Mouse (Mus musculus) CH12.LX (cell line): Measurements from ENCODE around the gene Rab1a. TPM values are rescaled to one million over a fixed set of nuclear protein-coding genes. Genes with fewer than 3 reads are reported as not detected.

Source experiments
- DNase-seq: peaks from one replicate; pipeline ENCODE4 v3.0.0-alpha.2; 2013; ENCODE audit errors: extremely low read depth
- H3K27ac ChIP-seq: 2 replicates; pipeline ENCODE4 v1.5.1; 2012; ENCODE audit warnings: low read depth, mild to moderate bottlenecking, control low read depth, moderate library complexity; ENCODE audit not compliant: insufficient read depth
- H3K27me3 ChIP-seq: replicated peaks from 2 replicates; pipeline ENCODE3; 2012; ENCODE audit warnings: inconsistent platforms
- H3K36me3 ChIP-seq, 2 experiments: replicated peaks in 1 of 2; 2 replicates each; pipeline versions ENCODE3 to v1.6.1; 2012; ENCODE audit warnings: inconsistent platforms in 1 of 2, low read length in 1 of 2, mild to moderate bottlenecking in 1 of 2, mixed read lengths in 1 of 2, moderate library complexity in 1 of 2; ENCODE audit not compliant: control insufficient read depth in 1 of 2, insufficient read depth in 1 of 2
- H3K4me1 ChIP-seq, 2 experiments: 2 replicates each; pipeline ENCODE4 v1.6.1; 2012; ENCODE audit warnings: inconsistent platforms in 1 of 2, moderate library complexity in 1 of 2; ENCODE audit not compliant: insufficient read depth in 2 of 2, control insufficient read depth in 1 of 2
- H3K4me2 ChIP-seq: 2 replicates; pipeline ENCODE4 v1.6.1; 2012; ENCODE audit warnings: low read depth, mild to moderate bottlenecking, control low read depth; ENCODE audit not compliant: poor library complexity, insufficient read depth, severe bottlenecking
- H3K4me3 ChIP-seq, 3 experiments: fragments of 150-350 bp in 1 of 3; sonication (generic) in 1 of 3; replicated peaks in 1 of 3; 2 replicates each; pipeline versions ENCODE3 to v1.5.1; 2011 to 2012; ENCODE audit warnings: low read depth in 2 of 3, low read length in 2 of 3, mild to moderate bottlenecking in 2 of 3, moderate library complexity in 2 of 3, control low read depth in 1 of 3, improper control_type of control experiment in 1 of 3, inconsistent platforms in 1 of 3, mixed read lengths in 1 of 3; ENCODE audit not compliant: poor library complexity in 1 of 3
- H3K79me2 ChIP-seq: replicated peaks from 2 replicates; pipeline ENCODE4 v1.6.1; 2012; ENCODE audit warnings: mild to moderate bottlenecking, moderate library complexity; ENCODE audit not compliant: control insufficient read depth, poor library complexity, insufficient read depth, severe bottlenecking; ENCODE audit errors: extremely low read depth
- H3K9ac ChIP-seq: 2 replicates; pipeline ENCODE4 v1.6.1; 2012; ENCODE audit warnings: low read depth, mild to moderate bottlenecking, control low read depth, moderate library complexity; ENCODE audit not compliant: insufficient read depth
- H3K9me3 ChIP-seq: replicated peaks from 2 replicates; pipeline ENCODE3; 2012; ENCODE audit warnings: low read length, inconsistent platforms, mixed read lengths
- BHLHE40 ChIP-seq: IDR thresholded peaks from 2 replicates; pipeline ENCODE4 v1.6.1; 2011; ENCODE audit warnings: mild to moderate bottlenecking, low read depth, low read length, improper control_type of control experiment
- E2F4 ChIP-seq: IDR thresholded peaks from 2 replicates; pipeline ENCODE4 v1.6.1; 2011; ENCODE audit warnings: low read depth, low read length, improper control_type of control experiment; ENCODE audit not compliant: insufficient replicate concordance
- ELF1 ChIP-seq: IDR thresholded peaks from 2 replicates; pipeline ENCODE4 v1.6.1; 2014; ENCODE audit warnings: low read depth, mild to moderate bottlenecking, inconsistent platforms, low read length, improper control_type of control experiment
- GABPA ChIP-seq: IDR thresholded peaks from 2 replicates; pipeline ENCODE4 v1.6.1; 2012; ENCODE audit warnings: low read depth, low read length, improper control_type of control experiment, inconsistent platforms; ENCODE audit not compliant: insufficient replicate concordance
- JUN ChIP-seq: IDR thresholded peaks from 2 replicates; pipeline ENCODE4 v1.6.1; 2011; ENCODE audit warnings: low read depth, mild to moderate bottlenecking, low read length, improper control_type of control experiment, moderate library complexity; ENCODE audit not compliant: insufficient read depth
- KAT2A ChIP-seq: IDR thresholded peaks from 2 replicates; pipeline ENCODE4 v1.6.1; 2012; ENCODE audit warnings: low read length, improper control_type of control experiment, inconsistent platforms; ENCODE audit not compliant: insufficient replicate concordance
- MAFK ChIP-seq: IDR thresholded peaks from 2 replicates; pipeline ENCODE4 v1.6.1; 2011; ENCODE audit warnings: low read length, improper control_type of control experiment; ENCODE audit not compliant: insufficient replicate concordance
- MAX ChIP-seq: IDR thresholded peaks from 2 replicates; pipeline ENCODE4 v1.6.1; 2011; ENCODE audit warnings: low read length, improper control_type of control experiment
- MEF2A ChIP-seq: IDR thresholded peaks from 2 replicates; pipeline ENCODE4 v1.6.1; 2014; ENCODE audit warnings: low read depth, mild to moderate bottlenecking, inconsistent platforms, low read length, improper control_type of control experiment, borderline replicate concordance
- MXI1 ChIP-seq: IDR thresholded peaks from 2 replicates; pipeline ENCODE4 v1.6.1; 2011; ENCODE audit warnings: mild to moderate bottlenecking, low read depth, low read length, improper control_type of control experiment
- NELFE ChIP-seq: IDR thresholded peaks from 2 replicates; pipeline ENCODE4 v1.6.1; 2011; ENCODE audit warnings: low read depth, low read length, improper control_type of control experiment
- POLR2AphosphoS2 ChIP-seq: IDR thresholded peaks from 2 replicates; pipeline ENCODE4 v1.6.1; 2011; ENCODE audit warnings: low read depth, low read length, improper control_type of control experiment
- RAD21 ChIP-seq: IDR thresholded peaks from 2 replicates; pipeline ENCODE4 v1.6.1; 2011; ENCODE audit warnings: low read depth, mild to moderate bottlenecking, low read length, improper control_type of control experiment, moderate library complexity
- RCOR1 ChIP-seq: conservative IDR thresholded peaks from 2 replicates; pipeline ENCODE4 v1.6.1; 2012; ENCODE audit warnings: low read depth, mild to moderate bottlenecking, inconsistent platforms, low read length, improper control_type of control experiment
- SIN3A ChIP-seq: IDR thresholded peaks from 2 replicates; pipeline ENCODE4 v1.6.1; 2012; ENCODE audit warnings: low read length, improper control_type of control experiment, inconsistent platforms
- SMC3 ChIP-seq: IDR thresholded peaks from 2 replicates; pipeline ENCODE4 v1.6.1; 2011; ENCODE audit warnings: low read depth, low read length, improper control_type of control experiment
- ZC3H11A ChIP-seq: IDR thresholded peaks from 2 replicates; pipeline ENCODE4 v1.6.1; 2012; ENCODE audit warnings: low read depth, mild to moderate bottlenecking, inconsistent platforms, low read length, improper control_type of control experiment
- ZKSCAN1 ChIP-seq: IDR thresholded peaks from 2 replicates; pipeline ENCODE4 v1.6.1; 2012; ENCODE audit warnings: low read depth, inconsistent platforms, low read length, improper control_type of control experiment, borderline replicate concordance
- ZNF384 ChIP-seq: IDR thresholded peaks from 2 replicates; pipeline ENCODE4 v1.6.1; 2012; ENCODE audit warnings: low read depth, low read length, improper control_type of control experiment, inconsistent platforms
- dilution Hi-C: fragments of 300-500 bp; cut with MboI; formaldehyde crosslinking; loops from 2 replicates; pipeline ENCODE4 v1.14.3; 2020; ENCODE audit warnings: low sequenced_read_pairs; ENCODE audit not compliant: extremely low pct_unique_long_range_greater_than_20kb, extremely low pct_ligation_motif_present
- in situ Hi-C: fragments of 300-500 bp; cut with MboI; formaldehyde crosslinking; loops from 3 replicates; pipeline ENCODE4 v1.14.3; 2019; ENCODE audit warnings: low sequenced_read_pairs, low pct_ligation_motif_present, low pct_unique_long_range_greater_than_20kb, mixed read lengths
- polyA plus RNA-seq: library from polyadenylated mRNA; unstranded; fragments of >175 nt; gene quantifications from 2 replicates; pipeline ENCODE4 v1.2.1, GENCODE M21; 2012; ENCODE audit warnings: low read depth; ENCODE audit not compliant: insufficient read length
- total RNA-seq, 2 experiments: library from RNA; depleted of rRNA; stranded (reverse); fragments of 300-350 nt in 1 of 2; fragments of >200 nt in 1 of 2; gene quantifications; 2 replicates each; pipeline ENCODE4 v1.2.3; 2012 to 2014

Gene Rab1a
- total and polyA plus RNA-seq, 3 experiments, result 76.7 to 263 (median 143) TPM

DNA sequence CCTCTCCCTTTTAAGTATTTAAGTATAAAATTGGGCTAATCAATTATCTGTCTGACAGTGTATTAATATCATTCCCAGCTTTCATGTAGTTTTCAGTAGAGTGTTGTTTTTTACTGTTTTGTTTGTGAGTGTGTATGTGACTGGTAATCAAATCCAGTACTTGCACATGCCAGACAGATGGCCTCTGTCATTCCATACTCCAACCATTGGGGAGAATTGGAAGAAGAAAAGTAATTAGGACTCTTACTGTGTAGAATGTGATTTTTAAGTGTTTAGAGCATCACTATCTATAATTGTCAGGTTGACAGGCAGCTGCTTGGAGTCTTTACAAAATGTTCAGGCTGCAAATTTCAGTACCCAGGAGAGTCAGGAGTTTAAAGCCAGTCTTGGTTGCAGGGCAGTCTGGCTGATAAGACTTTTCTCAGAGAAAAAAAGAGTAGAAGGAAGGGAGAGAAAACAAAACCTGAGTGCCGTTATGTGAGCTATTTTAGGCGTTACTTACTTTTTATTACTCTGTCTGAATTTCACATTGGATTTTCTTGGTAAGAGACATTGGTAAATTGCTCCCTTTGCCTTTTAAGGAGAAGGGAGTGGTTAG, 5.5 kb downstream of the Rab1a start:
- DNase-seq, result no peak
- Histone ChIP-seq H3K4me2 (no peak overlapping the region), H3K36me3 (peaks cover 4 to 56% of the 10 kb centered on the region in 2 experiments), H3K4me1 (peaks cover 4 to 66% of the 10 kb centered on the region in 2 experiments), H3K9me3 (no peaks in the 10 kb centered on the region), H3K79me2 (peaks cover 98% of the 10 kb centered on the region), H3K4me3 (no peak overlapping the region), H3K27me3 (no peaks in the 10 kb centered on the region), H3K9ac (no peak overlapping the region), H3K27ac (no peak overlapping the region)
- dilution Hi-C loops (no loop called here), in situ Hi-C loops (loop anchor here (5.0 kb wide), 1 partner anchor 36 kb away; no protein-coding TSS in a partner anchor)
- TF ChIP-seq JUN, result no peak
- no peak for TF ChIP-seq MEF2A
- no peak for TF ChIP-seq RAD21
- no peak for TF ChIP-seq KAT2A
- no peak for TF ChIP-seq MAX
- TF ChIP-seq ELF1, result no peak

DNA sequence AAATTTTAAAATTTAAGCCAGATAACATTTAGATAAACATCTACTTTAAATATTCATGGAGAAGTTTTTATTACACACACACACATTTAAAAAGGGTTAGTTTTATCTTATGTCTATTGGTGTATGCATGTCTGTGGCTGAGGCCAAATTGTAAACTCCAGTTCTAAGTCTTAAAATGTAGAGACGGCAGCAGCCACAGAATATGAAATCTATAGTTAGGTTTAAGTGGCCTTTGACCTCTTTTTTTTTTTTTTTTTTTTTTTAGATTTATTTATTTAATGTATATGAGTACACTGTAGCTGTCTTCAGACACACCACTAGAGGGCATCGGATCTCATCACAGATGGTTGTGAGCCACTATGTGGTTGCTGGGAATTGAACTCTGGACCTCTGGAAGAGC, 6.4 kb downstream of the Rab1a start:
- Histone ChIP-seq H3K4me3 (no peak overlapping the region), H3K4me1 (peaks cover 4 to 72% of the 10 kb centered on the region in 2 experiments), H3K9ac (no peak overlapping the region), H3K79me2 (peaks cover 98% of the 10 kb centered on the region), H3K9me3 (no peaks in the 10 kb centered on the region), H3K4me2 (no peak overlapping the region), H3K27me3 (no peaks in the 10 kb centered on the region), H3K36me3 (peaks cover 4 to 57% of the 10 kb centered on the region in 2 experiments), H3K27ac (no peak overlapping the region)
- in situ Hi-C loops (loop anchor here (5.0 kb wide), 1 partner anchor 35 kb away; no protein-coding TSS in a partner anchor), dilution Hi-C loops (no loop called here)
- peak; percentile 48; the same call in 1 of the 2 replicates for TF ChIP-seq ZNF384
- no peak for TF ChIP-seq RCOR1
- DNase-seq, result no peak

DNA sequence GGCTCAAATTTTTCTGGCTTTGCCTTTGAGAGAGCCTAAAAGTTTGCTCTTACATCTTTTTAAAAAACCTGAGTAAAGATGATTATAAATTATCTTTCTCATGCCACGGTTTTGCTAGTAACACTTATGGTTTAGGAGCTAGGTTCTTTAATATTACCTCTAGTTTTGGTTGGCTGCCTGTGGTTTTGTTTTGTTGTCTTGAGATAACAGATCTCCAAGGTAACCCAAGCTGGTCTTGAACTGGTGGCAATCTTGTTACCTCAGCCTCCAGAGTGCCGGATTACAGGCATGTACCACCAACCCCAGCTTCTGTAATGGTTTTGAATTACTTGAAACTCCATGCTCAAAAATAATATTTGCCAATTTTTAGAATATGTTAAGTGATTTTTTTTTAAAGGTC, 10.6 kb downstream of the Rab1a start:
- no peak for DNase-seq
- peaks cover 0 to 45% of the 10 kb centered on the region in 2 experiments; a peak in 2 of 4 replicates for H3K4me1 ChIP-seq
- no peaks in the 10 kb centered on the region for H3K9me3 ChIP-seq
- H3K36me3 ChIP-seq, result peaks cover 14 to 62% of the 10 kb centered on the region in 2 experiments
- H3K9ac ChIP-seq, result no peak overlapping the region
- no peak overlapping the region for H3K27ac ChIP-seq
- H3K4me3 ChIP-seq, result no peak overlapping the region
- peaks cover 94% of the 10 kb centered on the region for H3K79me2 ChIP-seq
- TF ChIP-seq E2F4 (no peak), GABPA (no peak), MEF2A (no peak), NELFE (no peak), RAD21 (no peak), BHLHE40 (no peak), MAFK (no peak), ZKSCAN1 (no peak), POLR2AphosphoS2 (no peak), MXI1 (no peak), ZC3H11A (no peak), SMC3 (no peak), SIN3A (no peak), MAX (no peak)
- no peaks in the 10 kb centered on the region for H3K27me3 ChIP-seq
- no peak overlapping the region for H3K4me2 ChIP-seq
- dilution Hi-C loops (no loop called here), in situ Hi-C loops (no loop called here)
